Mouse (Mus musculus) embryonic facial prominence, embryonic 11.5 days (tissue): ENCODE measurements around the gene Gdf7. TPM values are rescaled to one million over a fixed set of nuclear protein-coding genes. Genes with fewer than 3 reads are reported as not detected.

Experiments
- ATAC-seq: fragments of 200-750 bp; cut with Nextera tagmentation; replicated peaks from 2 replicates; pipeline ENCODE4 v1.8.0; 2017; ENCODE audit warnings: low read depth; ENCODE audit not compliant: insufficient number of reproducible peaks, low FRiP score, low TSS enrichment
- DNase-seq: peaks from one replicate; pipeline ENCODE4 v3.0.0-alpha.2; 2015; ENCODE audit warnings: low spot score
- H3K27ac ChIP-seq: fragments of 300-500 bp; sonication (generic); replicated peaks from 2 replicates; pipeline ENCODE4 v1.5.1; 2014; ENCODE audit warnings: mild to moderate bottlenecking, low read depth, low read length, control low read depth
- H3K27me3 ChIP-seq: fragments of 300-500 bp; sonication (generic); 2 replicates; pipeline ENCODE4 v1.6.1; 2014; ENCODE audit warnings: mild to moderate bottlenecking, low read length, moderate library complexity, mixed read lengths; ENCODE audit not compliant: control insufficient read depth, insufficient read depth
- H3K36me3 ChIP-seq: fragments of 300-500 bp; sonication (generic); replicated peaks from 2 replicates; pipeline ENCODE4 v1.6.1; 2014; ENCODE audit warnings: low read depth, mild to moderate bottlenecking, low read length, moderate library complexity, mixed read lengths; ENCODE audit not compliant: control insufficient read depth, insufficient read depth
- H3K4me1 ChIP-seq: fragments of 300-500 bp; sonication (generic); 2 replicates; pipeline ENCODE4 v1.6.1; 2014; ENCODE audit warnings: low read length, mixed read lengths; ENCODE audit not compliant: control insufficient read depth, insufficient read depth
- H3K4me2 ChIP-seq: fragments of 300-500 bp; sonication (generic); 2 replicates; pipeline ENCODE4 v1.6.1; 2014; ENCODE audit warnings: low read depth, mild to moderate bottlenecking, control low read depth, low read length, moderate library complexity
- H3K4me3 ChIP-seq: fragments of 300-500 bp; sonication (generic); 2 replicates; pipeline ENCODE4 v1.5.1; 2014; ENCODE audit warnings: low read depth, low read length, control low read depth
- H3K9ac ChIP-seq: fragments of 300-500 bp; sonication (generic); replicated peaks from 2 replicates; pipeline ENCODE4 v1.6.1; 2014; ENCODE audit warnings: mild to moderate bottlenecking, control low read depth, low read length
- H3K9me3 ChIP-seq: fragments of 300-500 bp; sonication (generic); replicated peaks from 2 replicates; pipeline ENCODE4 v1.6.1; 2016; ENCODE audit warnings: mild to moderate bottlenecking, low read length, inconsistent platforms, mixed read lengths; ENCODE audit not compliant: control insufficient read depth
- WGBS: fragments of 180-500 bp; shearing (Covaris S2); extraction: QIAGEN DNeasy Blood & Tissue Kit; methylation state at CpG from one replicate; pipeline ENCODE4 v1.1.7; 2014; 5-methylcytosine and 5-hydroxymethylcytosine counted together
- polyA plus RNA-seq: library from polyadenylated mRNA; unstranded; fragments of >200 nt; fragmentation: Nextera tagmentation; extraction: Ambion mirVana; gene quantifications from 2 replicates; pipeline ENCODE4 v1.2.1, GENCODE M21; 2014

The Gdf7 gene
- polyA plus RNA-seq, 1 experiment from 2014 or later = 0.49 TPM

DNA sequence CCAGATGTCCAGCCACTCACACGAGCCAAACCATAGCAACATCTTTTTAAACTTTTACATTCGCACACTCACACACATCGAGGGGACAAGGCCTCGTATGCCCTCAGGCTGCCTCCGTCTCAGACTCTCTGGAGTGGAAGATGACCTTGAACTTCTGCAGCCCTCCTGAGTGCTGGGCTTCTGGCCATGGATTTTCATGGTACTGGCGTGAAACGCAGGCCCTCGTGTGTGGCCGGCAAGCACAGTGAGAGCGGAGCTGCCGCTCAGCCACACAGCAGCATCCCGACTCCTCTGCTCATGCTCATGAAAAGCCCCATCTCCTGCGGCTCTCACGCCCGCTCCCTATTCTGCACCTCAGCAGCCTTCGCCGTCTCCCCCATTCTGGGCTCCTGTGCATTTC, 9.2 kb upstream of the Gdf7 start:
- WGBS = 48% methylated on average over 17 of the region's 17 CpGs
- H3K27ac ChIP-seq = no peak overlapping the region
- H3K36me3 ChIP-seq = no peaks in the 10 kb centered on the region
- DNase-seq (no peak), ATAC-seq (no peak)
- H3K4me1 ChIP-seq = peaks cover 4% of the 10 kb centered on the region; the same call in 1 of the 2 replicates
- no peak overlapping the region for H3K4me3 ChIP-seq
- no peak overlapping the region for H3K9ac ChIP-seq
- H3K9me3 ChIP-seq = no peaks in the 10 kb centered on the region
- peaks cover 3% of the 10 kb centered on the region; the same call in 1 of the 2 replicates for H3K27me3 ChIP-seq
- no peak overlapping the region for H3K4me2 ChIP-seq

DNA sequence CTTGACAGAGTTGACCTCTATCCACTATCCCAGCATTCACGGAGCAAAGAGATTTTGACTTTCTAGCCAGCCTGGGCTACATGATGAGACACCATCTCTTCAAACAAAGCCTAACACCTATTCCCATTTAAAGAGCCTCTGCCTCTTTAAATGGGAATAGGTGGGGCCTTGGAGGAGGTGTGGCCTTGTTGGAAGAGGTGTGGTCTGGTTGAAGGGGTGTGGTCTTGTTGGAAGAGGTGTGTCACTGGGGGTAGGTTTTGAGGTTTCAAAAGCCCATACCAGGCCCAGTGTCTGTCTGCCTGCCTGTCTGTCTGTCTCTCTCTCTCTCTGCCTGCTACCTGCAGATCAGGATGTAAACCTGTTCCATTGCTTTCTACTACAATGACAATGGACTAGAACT, 5.2 kb upstream of the Gdf7 start:
- H3K9ac ChIP-seq = no peak overlapping the region
- no peak overlapping the region for H3K27ac ChIP-seq
- H3K4me1 ChIP-seq = peaks cover 4% of the 10 kb centered on the region; the same call in 1 of the 2 replicates
- H3K4me3 ChIP-seq = no peak overlapping the region
- no peak for DNase-seq
- peaks cover 35% of the 10 kb centered on the region for H3K27me3 ChIP-seq
- WGBS = 71% methylated on average over 1 of the region's 1 CpGs
- ATAC-seq = no peak
- no peaks in the 10 kb centered on the region for H3K36me3 ChIP-seq
- H3K9me3 ChIP-seq = no peaks in the 10 kb centered on the region
- H3K4me2 ChIP-seq = no peak overlapping the region

DNA sequence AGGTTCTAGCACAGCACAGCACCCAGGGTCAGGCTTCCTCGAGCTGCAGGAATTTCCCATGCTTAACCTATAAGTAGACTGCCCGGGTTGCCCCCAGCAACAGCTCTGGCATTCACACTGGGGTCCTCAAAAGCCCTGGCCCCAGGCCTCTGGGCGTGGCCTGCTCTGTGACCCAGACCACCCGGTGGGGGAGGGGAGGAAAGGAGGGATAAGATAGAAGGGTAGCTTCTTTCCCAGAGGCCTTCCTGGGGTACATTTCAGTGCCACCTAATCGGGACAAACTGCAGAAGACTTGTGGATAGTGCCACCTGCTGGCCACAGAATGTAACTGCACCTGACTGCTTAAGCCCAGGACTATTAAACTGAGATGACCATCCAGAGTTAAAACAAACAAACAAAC, 4.7 kb upstream of the Gdf7 start:
- H3K9ac ChIP-seq = no peak overlapping the region
- ATAC-seq = peak; percentile 19; the same call in 1 of the 2 replicates

DNA sequence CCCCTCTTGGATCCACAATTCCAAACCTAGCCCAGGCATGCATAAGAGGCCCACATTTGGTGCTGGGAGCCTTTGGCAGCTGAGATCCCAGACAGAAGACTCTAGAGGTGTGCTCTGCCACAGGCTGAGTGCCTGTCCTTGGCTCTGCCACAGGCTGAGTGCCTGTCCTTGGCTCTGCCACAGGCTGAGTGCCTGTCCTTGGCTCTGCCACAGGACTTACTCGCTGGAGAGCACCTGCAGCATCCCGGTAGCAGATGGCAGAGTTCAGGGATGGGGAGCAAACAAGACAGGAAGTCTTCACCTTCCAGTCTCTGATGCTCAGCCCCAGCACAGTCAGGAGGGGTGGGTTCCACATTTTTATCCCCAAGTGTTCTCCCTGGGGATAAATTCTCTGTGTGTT, 3.5 kb upstream of the Gdf7 start:
- no peaks in the 10 kb centered on the region for H3K36me3 ChIP-seq
- H3K9ac ChIP-seq = no peak overlapping the region
- no peak overlapping the region for H3K4me3 ChIP-seq
- no peak overlapping the region for H3K27ac ChIP-seq
- no peak overlapping the region for H3K4me2 ChIP-seq
- peaks cover 5% of the 10 kb centered on the region for H3K4me1 ChIP-seq
- H3K9me3 ChIP-seq = no peaks in the 10 kb centered on the region
- 40% methylated on average over 2 of the region's 2 CpGs for WGBS
- ATAC-seq (no peak), DNase-seq (no peak)
- peaks cover 51% of the 10 kb centered on the region for H3K27me3 ChIP-seq

More for the DNA sequence above, 4.7 kb upstream of the Gdf7 start:
- no peaks in the 10 kb centered on the region for H3K36me3 ChIP-seq
- H3K4me2 ChIP-seq = no peak overlapping the region
- DNase-seq = peak; percentile 81
- H3K27ac ChIP-seq = no peak overlapping the region
- no peak overlapping the region for H3K4me3 ChIP-seq
- peaks cover 6% of the 10 kb centered on the region for H3K4me1 ChIP-seq
- WGBS = 8% methylated on average over 5 of the region's 5 CpGs
- H3K9me3 ChIP-seq = no peaks in the 10 kb centered on the region
- peaks cover 40% of the 10 kb centered on the region for H3K27me3 ChIP-seq

DNA sequence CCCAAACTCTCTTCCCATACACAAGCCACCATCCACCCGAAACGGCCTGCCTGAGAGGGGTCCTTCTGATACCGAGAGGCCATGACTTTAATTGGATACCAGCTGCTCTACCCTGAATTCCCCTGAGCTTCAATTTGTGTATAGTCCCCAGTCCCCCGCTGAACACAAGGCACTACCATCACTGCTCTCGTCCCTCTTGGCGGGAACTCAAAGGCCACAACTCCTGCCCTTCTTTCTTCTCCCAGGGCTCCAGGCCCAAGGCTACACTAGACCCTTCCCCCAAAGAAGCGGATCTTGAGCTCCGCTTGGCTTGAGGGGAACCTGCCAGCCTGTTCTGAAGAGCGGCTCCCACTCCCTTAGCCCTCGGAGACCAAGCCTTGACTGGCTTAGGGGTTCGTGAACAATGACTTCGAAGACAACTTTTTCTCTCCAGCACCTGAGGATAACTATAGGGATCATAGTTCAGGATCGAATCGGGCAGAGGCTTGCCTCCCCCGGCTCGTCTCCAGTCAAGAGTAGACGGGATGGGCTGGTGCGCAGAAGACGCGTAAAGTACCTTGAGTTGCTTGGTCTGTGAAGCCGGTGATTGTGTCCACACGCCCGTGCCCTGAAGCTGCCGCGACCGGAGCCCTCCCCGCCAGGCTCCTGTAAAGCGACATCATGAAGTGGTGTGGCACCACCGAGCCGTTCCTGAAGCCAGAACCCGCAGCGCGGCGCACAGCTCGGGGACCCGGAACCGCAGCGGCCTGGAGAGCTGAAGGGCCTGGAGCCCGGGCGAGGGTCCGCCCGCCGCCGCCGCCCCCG, 541 bp downstream of the Gdf7 start:
- H3K4me3 ChIP-seq = peak overlapping the region; percentile 47
- peaks cover 7% of the 10 kb centered on the region for H3K4me1 ChIP-seq
- DNase-seq (no peak), ATAC-seq (no peak)
- peak overlapping the region; percentile 50 for H3K9ac ChIP-seq
- no peaks in the 10 kb centered on the region for H3K9me3 ChIP-seq
- peaks cover 84% of the 10 kb centered on the region for H3K27me3 ChIP-seq
- H3K27ac ChIP-seq = no peak overlapping the region
- no peaks in the 10 kb centered on the region for H3K36me3 ChIP-seq
- H3K4me2 ChIP-seq = peak overlapping the region; percentile 85
- WGBS = 2% methylated on average over 36 of the region's 46 CpGs

DNA sequence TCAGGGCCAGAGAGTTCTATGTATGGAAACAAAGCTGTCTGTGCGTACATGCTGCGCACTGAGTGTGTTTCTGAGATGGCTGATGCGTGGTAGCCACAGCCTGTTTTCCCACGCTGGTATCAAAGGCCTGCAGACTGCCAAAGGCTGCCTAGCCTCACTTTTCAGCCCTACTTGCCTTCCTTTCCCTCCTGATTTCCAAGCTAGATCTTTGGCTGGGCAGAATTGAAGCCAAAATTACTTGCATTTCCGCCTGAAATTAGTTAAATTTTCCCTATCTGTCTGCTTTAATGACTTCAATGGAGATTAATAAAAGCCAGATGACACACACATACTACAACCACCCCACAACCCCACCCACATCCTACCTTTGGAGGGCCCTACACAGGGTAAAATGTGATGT, 1.2 kb downstream of the Gdf7 start:
- no peak overlapping the region for H3K27ac ChIP-seq
- H3K9me3 ChIP-seq = no peaks in the 10 kb centered on the region
- DNase-seq (no peak), ATAC-seq (no peak)
- no peaks in the 10 kb centered on the region for H3K36me3 ChIP-seq
- H3K27me3 ChIP-seq = peaks cover 83% of the 10 kb centered on the region
- peaks cover 7% of the 10 kb centered on the region for H3K4me1 ChIP-seq
- 14% methylated on average over 5 of the region's 5 CpGs for WGBS
- no peak overlapping the region for H3K9ac ChIP-seq
- H3K4me3 ChIP-seq = no peak overlapping the region; the same call in 1 of the 2 replicates
- H3K4me2 ChIP-seq = peak overlapping the region; percentile 8

DNA sequence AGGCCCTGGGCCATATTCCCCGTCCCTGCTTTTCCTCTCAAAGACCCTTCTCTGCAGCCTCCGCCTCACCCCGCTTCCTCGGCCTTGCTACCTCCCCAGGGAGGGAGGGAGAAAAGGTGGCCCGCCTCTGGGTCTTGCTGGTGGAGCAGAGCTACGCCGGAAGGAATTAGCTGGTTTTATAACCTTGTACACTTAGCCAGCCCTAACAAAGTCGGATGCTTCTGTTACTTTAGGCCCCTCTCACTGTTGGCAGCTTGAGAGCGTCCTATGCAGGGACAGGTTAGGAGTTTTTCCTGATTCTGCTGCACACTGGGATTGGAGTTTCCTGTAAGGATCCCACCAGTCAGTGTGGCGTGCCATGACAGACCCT, 1.7 kb downstream of the Gdf7 start:
- Histone ChIP-seq H3K27me3 (peaks cover 82% of the 10 kb centered on the region), H3K4me3 (peak overlapping the region; percentile 14; the same call in 1 of the 2 replicates), H3K4me2 (peak overlapping the region; percentile 11), H3K27ac (no peak overlapping the region), H3K36me3 (no peaks in the 10 kb centered on the region), H3K9me3 (no peaks in the 10 kb centered on the region), H3K4me1 (peaks cover 7% of the 10 kb centered on the region), H3K9ac (no peak overlapping the region)
- ATAC-seq (no peak), DNase-seq (no peak)
- 9% methylated on average over 10 of the region's 10 CpGs for WGBS
